Mouse (Mus musculus) lung, postnatal 0 days (tissue): Measurements from ENCODE around the gene 1700037H04Rik.

Experiments
- CTCF ChIP-seq: IDR thresholded peaks from 2 replicates; pipeline ENCODE4 v1.5.1; 2016; ENCODE audit warnings: antibody characterized with exemption, mild to moderate bottlenecking
- EP300 ChIP-seq: IDR thresholded peaks from 2 replicates; pipeline ENCODE4 v1.6.1; 2016; ENCODE audit warnings: antibody characterized with exemption, mild to moderate bottlenecking, control low read depth

- TF ChIP-seq CTCF (peak; percentile 13; the same call in 1 of the 2 replicates), EP300 (no peak)
Measured at GRCm38 (mm10) chr2:131188311-131188710, 28.4 kb upstream of the 1700037H04Rik start.
